Mouse (Mus musculus): ENCODE data around the gene Nfib. TPM values are rescaled to one million over a fixed set of nuclear protein-coding genes. Genes with fewer than 3 reads are reported as not detected.

Nfib gene
- total RNA-seq, 1 experiment from 2014 or later, result 0.10 TPM

Other genes starting within 250 kb of the Nfib start
- 18.4 and 18.5 TPM in 2 replicates for gene Zdhhc21, start 154.2 kb upstream of the Nfib start, total RNA-seq (2017)
- not detected in 2 replicates for gene Cer1, start 179.4 kb upstream of the Nfib start, total RNA-seq (2017)